Mouse (Mus musculus): ENCODE measurements at regions not wholly inside any gene's neighbourhood (a gene's known extent, or its start where the extent isn't known, plus 50 kb on each side); places are given as distances from the start of the nearest gene placed in this dataset.

- TF ChIP-seq CTCF (IDR thresholded peaks at IDR 0.05; ENCODE audit: control insufficient read depth, insufficient read depth, insufficient read length) (no peak), USF1 (IDR thresholded peaks at IDR 0.05; ENCODE audit: low read depth) (no peak), MAX (IDR thresholded peaks at IDR 0.05) (no peak), FOSL1 (IDR thresholded peaks at IDR 0.05; ENCODE audit: insufficient read depth, low read length, poor library complexity, severe bottlenecking) (no peak), MYOG (IDR thresholded peaks at IDR 0.05; ENCODE audit: control insufficient read depth, extremely low read depth, insufficient read length) (no peak)
These were observed 289.0 kb upstream of the Col3a1 start for GRCm38 (mm10) chr1:45022146-45022841.

Measured in C2C12 (cell line).